Mouse (Mus musculus) erythroid progenitor cell, adult 5-6 weeks (primary cell): Measurements from ENCODE around the gene Adi1. TPM values are rescaled to one million over a fixed set of nuclear protein-coding genes. Genes with fewer than 3 reads are reported as not detected.
A peak's percentile ranks its signal among the peaks of the same experiment; 100 is the strongest.

ENCODE experiments used
- ATAC-seq: replicated peaks from 2 replicates; pipeline ENCODE4 v1.8.0; 2016; ENCODE audit warnings: moderate number of reproducible peaks, mild to moderate bottlenecking, moderate TSS enrichment, inconsistent platforms; ENCODE audit not compliant: poor library complexity, low FRiP score, severe bottlenecking
- total RNA-seq, 2 experiments: library from RNA; stranded (forward) in 1 of 2; stranded (reverse) in 1 of 2; fragments of 150-400 nt in 1 of 2; fragments of 186-747, 209-891 nt in 1 of 2; gene quantifications; 2 replicates each; pipeline versions ENCODE4 v1.2.3 to v1.2.4; 2015 to 2017; ENCODE audit warnings: low replicate concordance in 2 of 2

Adi1 gene
- total RNA-seq, 2 experiments from 2014 or later = 7.7 to 14.7 TPM

GRCm38 (mm10) chr12:28690730-28691129, 15.7 kb downstream of the Adi1 start:
- no peak for ATAC-seq

GRCm38 (mm10) chr12:28693738-28694137, 18.7 kb downstream of the Adi1 start:
- ATAC-seq = no peak

GRCm38 (mm10) chr12:28694231-28694630, 19.2 kb downstream of the Adi1 start:
- ATAC-seq = no peak

GRCm38 (mm10) chr12:28694776-28695175, 19.7 kb downstream of the Adi1 start:
- ATAC-seq = no peak

- no peak for ATAC-seq
Observed at GRCm38 (mm10) chr12:28697821-28698595, 23.0 kb downstream of the Adi1 start.

- ATAC-seq = no peak
Observed at GRCm38 (mm10) chr12:28699086-28699485, 24.1 kb downstream of the Adi1 start.

- ATAC-seq = 0 out of 2 replicates have a peak, but pooled peaks have one; percentile 60
Observed at GRCm38 (mm10) chr12:28699656-28700055, 24.6 kb downstream of the Adi1 start.

- 0 out of 2 replicates have a peak, but pooled peaks have one; percentile 32 for ATAC-seq
Observed at GRCm38 (mm10) chr12:28700101-28700511, 25.1 kb downstream of the Adi1 start.

- no peak for ATAC-seq
Observed at GRCm38 (mm10) chr12:28700561-28701025, 25.6 kb downstream of the Adi1 start.

- ATAC-seq = no peak
Observed at GRCm38 (mm10) chr12:28701302-28701701, 26.3 kb downstream of the Adi1 start.

- ATAC-seq = no peak
Observed at GRCm38 (mm10) chr12:28704381-28704780, 29.4 kb downstream of the Adi1 start.

GRCm38 (mm10) chr12:28705204-28705603, 30.2 kb downstream of the Adi1 start:
- ATAC-seq = no peak

- ATAC-seq = no peak
Observed at GRCm38 (mm10) chr12:28708154-28708553, 33.1 kb downstream of the Adi1 start.

GRCm38 (mm10) chr12:28710566-28711185, 35.6 kb downstream of the Adi1 start:
- ATAC-seq = no peak

- ATAC-seq = no peak
Observed at GRCm38 (mm10) chr12:28714822-28715632, 40.0 kb downstream of the Adi1 start.

- ATAC-seq = no peak
Observed at GRCm38 (mm10) chr12:28717066-28717465, 42.0 kb downstream of the Adi1 start.

- no peak for ATAC-seq
Observed at GRCm38 (mm10) chr12:28718106-28718505, 43.1 kb downstream of the Adi1 start.

GRCm38 (mm10) chr12:28724366-28724765, 49.3 kb downstream of the Adi1 start:
- no peak for ATAC-seq

GRCm38 (mm10) chr12:28726204-28726603, 51.2 kb downstream of the Adi1 start:
- ATAC-seq = no peak

GRCm38 (mm10) chr12:28727061-28727460, 52.0 kb downstream of the Adi1 start:
- no peak for ATAC-seq
